Mouse (Mus musculus) G1E (cell line): Measurements from ENCODE around the gene Tmem151a.

Experiments
- CTCF ChIP-seq: IDR thresholded peaks from 2 replicates; pipeline ENCODE4 v1.5.1; 2012; ENCODE audit warnings: low read depth, low read length, inconsistent platforms, mixed read lengths
- GATA1 ChIP-seq: IDR thresholded peaks from 2 replicates; pipeline ENCODE4 v1.6.1; 2012; ENCODE audit warnings: borderline replicate concordance, low read length, inconsistent platforms, mixed read lengths
- GATA2 ChIP-seq: IDR thresholded peaks from 2 replicates; pipeline ENCODE4 v1.6.1; 2012; ENCODE audit warnings: low read depth, low read length, inconsistent platforms, borderline replicate concordance
- POLR2AphosphoS5 ChIP-seq: IDR thresholded peaks from 2 replicates; pipeline ENCODE4 v1.6.1; 2012; ENCODE audit warnings: low read depth, low read length, inconsistent platforms; ENCODE audit not compliant: insufficient replicate concordance
- TAL1 ChIP-seq: conservative IDR thresholded peaks from 2 replicates; pipeline ENCODE4 v1.6.1; 2012; ENCODE audit warnings: low read depth, low read length, inconsistent platforms, mixed read lengths

DNA sequence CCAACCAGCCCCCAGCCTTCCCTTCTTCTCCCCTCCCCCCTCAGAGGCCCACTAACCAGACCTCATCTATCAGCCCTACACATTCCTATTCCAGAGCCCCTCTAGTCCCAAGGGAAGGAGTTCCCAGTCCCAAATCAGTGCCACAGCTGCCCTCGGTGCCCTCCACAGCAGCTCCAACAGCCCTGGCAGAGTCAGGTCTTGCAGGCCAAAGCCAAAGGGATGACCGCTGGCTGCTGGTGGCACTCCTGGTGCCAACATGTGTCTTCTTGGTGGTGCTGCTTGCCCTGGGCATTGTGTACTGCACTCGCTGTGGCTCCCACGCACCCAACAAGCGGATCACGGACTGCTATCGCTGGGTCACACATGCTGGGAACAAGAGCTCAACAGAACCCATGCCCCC is 15.4 kb downstream of the Tmem151a start:
- TF ChIP-seq CTCF, result no peak
- TF ChIP-seq POLR2AphosphoS5, result no peak
- TF ChIP-seq TAL1, result no peak
- TF ChIP-seq GATA1, result no peak
- TF ChIP-seq GATA2, result no peak
